Mouse (Mus musculus): ENCODE data around the gene Foxn3.

GRCm38 (mm10) chr12:99371500-99371899, 191.9 kb downstream of the Foxn3 start:
- no peak for TF ChIP-seq CTCF (IDR thresholded peaks at IDR 0.05)
- peak; percentile 54 for TF ChIP-seq EP300 (IDR thresholded peaks at IDR 0.05)
